Mouse (Mus musculus) right cerebral cortex, postnatal 14 days (tissue): Measurements from ENCODE around the gene Adam19.

ENCODE experiments used
- DNase-seq: peaks from one replicate; pipeline ENCODE4 v3.0.0; 2022

The Adam19 gene

GRCm38 (mm10) chr11:46109206-46109605 is 53.4 kb downstream of the Adam19 start:
- DNase-seq = no peak

- no peak for DNase-seq
Observed at GRCm38 (mm10) chr11:46110156-46110944, 54.6 kb downstream of the Adam19 start.

- no peak for DNase-seq
Observed at GRCm38 (mm10) chr11:46110945-46111287, 55.1 kb downstream of the Adam19 start.

- DNase-seq = no peak
Observed at GRCm38 (mm10) chr11:46113211-46113610, 57.4 kb downstream of the Adam19 start.

- no peak for DNase-seq
Observed at GRCm38 (mm10) chr11:46114221-46114620, 58.4 kb downstream of the Adam19 start.

- DNase-seq = no peak
Observed at GRCm38 (mm10) chr11:46115011-46115410, 59.2 kb downstream of the Adam19 start.

- no peak for DNase-seq
Observed at GRCm38 (mm10) chr11:46115411-46116173, 59.8 kb downstream of the Adam19 start.

- no peak for DNase-seq
Observed at GRCm38 (mm10) chr11:46116510-46116909, 60.7 kb downstream of the Adam19 start.

- no peak for DNase-seq
Observed at GRCm38 (mm10) chr11:46119624-46120023, 63.8 kb downstream of the Adam19 start.

GRCm38 (mm10) chr11:46120084-46120483 is 64.3 kb downstream of the Adam19 start:
- no peak for DNase-seq

GRCm38 (mm10) chr11:46121666-46122065 is 65.9 kb downstream of the Adam19 start:
- DNase-seq = no peak

GRCm38 (mm10) chr11:46122875-46123274 is 67.1 kb downstream of the Adam19 start:
- no peak for DNase-seq

- DNase-seq = no peak
Observed at GRCm38 (mm10) chr11:46123328-46123866, 67.6 kb downstream of the Adam19 start.

- DNase-seq = no peak
Observed at GRCm38 (mm10) chr11:46125093-46125834, 69.5 kb downstream of the Adam19 start.

- DNase-seq = no peak
Observed at GRCm38 (mm10) chr11:46125835-46126229, 70.0 kb downstream of the Adam19 start.

- DNase-seq = no peak
Observed at GRCm38 (mm10) chr11:46126317-46126716, 70.5 kb downstream of the Adam19 start.

- no peak for DNase-seq
Observed at GRCm38 (mm10) chr11:46126827-46127410, 71.1 kb downstream of the Adam19 start.

GRCm38 (mm10) chr11:46127621-46128547 is 72.1 kb downstream of the Adam19 start:
- DNase-seq = no peak

- DNase-seq = peak; percentile 66
Observed at GRCm38 (mm10) chr11:46128548-46128945, 72.8 kb downstream of the Adam19 start.

- no peak for DNase-seq
Observed at GRCm38 (mm10) chr11:46131022-46131986, 75.5 kb downstream of the Adam19 start.
